Mouse (Mus musculus) CD4-positive, CD25-positive, alpha-beta regulatory T cell, adult 2 months (primary cell): ENCODE data around the gene Zfp935.
"Not testable (repeated sequence)": the region's sequence is repeated elsewhere in the genome, so short reads cannot be mapped to it uniquely, and the experiment has no call there.

Source experiments
- DNase-seq: peaks from one replicate; pipeline ENCODE4 v3.0.0-alpha.2; 2012; ENCODE audit warnings: low read depth, low spot score

The Zfp935 gene

GRCm38 (mm10) chr13:62558189-62559110 is at the start of gene Zfp935:
Zfp935 (minus strand) TSS chr13:62558511.
- DNase-seq: peak; percentile 32

DNA sequence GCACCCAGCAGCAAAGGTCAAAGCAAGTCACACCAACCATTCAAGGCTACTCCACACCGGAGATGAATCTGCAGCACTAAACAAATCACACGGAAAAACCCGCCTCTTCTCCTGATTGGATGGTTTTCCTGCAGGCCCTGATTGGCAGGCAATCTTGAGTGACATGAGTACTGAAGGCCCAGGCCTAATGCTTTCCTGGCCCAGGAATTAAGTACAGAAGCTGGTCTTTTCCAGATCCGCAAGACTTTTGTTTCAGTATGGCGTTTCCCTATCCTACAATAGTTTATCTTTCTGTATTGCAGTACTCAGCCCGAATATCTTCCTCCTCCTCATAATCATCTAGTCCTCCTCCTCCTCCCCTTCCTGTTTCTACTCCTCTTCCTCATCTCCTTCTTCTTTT is 12.8 kb upstream of the Zfp935 start, which contains the start of gene Zfp934:
Gene Zfp934 (minus strand): TSS at position 101 of the 400 bp plus-strand sequence.
- not testable (repeated sequence) for DNase-seq

- DNase-seq: not testable (repeated sequence)
Measured at GRCm38 (mm10) chr13:62561696-62562095, 3.4 kb upstream of the Zfp935 start.

GRCm38 (mm10) chr13:62530129-62530528 is 28.2 kb downstream of the Zfp935 start:
- not testable (repeated sequence) for DNase-seq

- DNase-seq: not testable (repeated sequence)
Measured at GRCm38 (mm10) chr13:62510641-62511420, 47.5 kb downstream of the Zfp935 start.

DNA sequence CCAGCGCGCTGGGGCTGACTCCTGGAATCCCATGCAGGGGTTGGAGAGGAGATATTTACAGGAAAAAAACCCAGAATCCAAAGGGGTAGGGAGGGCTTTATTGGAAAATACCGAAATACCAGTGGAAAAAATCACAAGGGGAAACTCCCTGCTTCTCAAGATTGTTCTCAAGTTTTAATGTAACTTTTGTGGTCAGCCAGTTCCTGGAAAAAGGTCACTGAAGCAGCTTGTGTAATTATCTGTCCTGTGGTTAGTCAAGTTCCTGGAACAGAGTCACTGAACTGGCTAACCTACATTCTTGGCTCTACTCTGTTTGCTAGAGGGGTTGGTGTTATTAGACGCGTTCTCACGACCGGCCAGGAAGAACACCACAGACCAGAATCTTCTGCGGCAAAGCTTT is 85.7 kb downstream of the Zfp935 start:
- not testable (repeated sequence) for DNase-seq

DNA sequence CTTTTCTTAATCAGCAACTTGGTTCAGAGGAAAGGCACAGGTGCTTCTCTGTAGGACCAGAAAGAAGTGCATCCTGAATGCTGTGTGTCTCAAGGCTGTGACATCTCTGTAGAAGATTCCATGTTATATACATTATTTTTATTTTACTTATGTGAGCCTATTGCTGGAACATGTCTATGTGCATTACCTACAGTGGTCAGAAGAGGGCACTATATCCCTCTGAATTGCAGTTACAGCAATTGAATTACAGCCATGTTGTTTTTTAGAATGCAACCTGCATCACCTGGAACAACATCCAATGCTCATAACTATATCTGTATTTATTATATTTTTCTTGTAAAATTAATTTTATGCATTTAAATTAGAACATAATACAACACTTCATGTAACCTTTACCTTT is 88.4 kb downstream of the Zfp935 start:
- DNase-seq: peak; percentile 85

DNA sequence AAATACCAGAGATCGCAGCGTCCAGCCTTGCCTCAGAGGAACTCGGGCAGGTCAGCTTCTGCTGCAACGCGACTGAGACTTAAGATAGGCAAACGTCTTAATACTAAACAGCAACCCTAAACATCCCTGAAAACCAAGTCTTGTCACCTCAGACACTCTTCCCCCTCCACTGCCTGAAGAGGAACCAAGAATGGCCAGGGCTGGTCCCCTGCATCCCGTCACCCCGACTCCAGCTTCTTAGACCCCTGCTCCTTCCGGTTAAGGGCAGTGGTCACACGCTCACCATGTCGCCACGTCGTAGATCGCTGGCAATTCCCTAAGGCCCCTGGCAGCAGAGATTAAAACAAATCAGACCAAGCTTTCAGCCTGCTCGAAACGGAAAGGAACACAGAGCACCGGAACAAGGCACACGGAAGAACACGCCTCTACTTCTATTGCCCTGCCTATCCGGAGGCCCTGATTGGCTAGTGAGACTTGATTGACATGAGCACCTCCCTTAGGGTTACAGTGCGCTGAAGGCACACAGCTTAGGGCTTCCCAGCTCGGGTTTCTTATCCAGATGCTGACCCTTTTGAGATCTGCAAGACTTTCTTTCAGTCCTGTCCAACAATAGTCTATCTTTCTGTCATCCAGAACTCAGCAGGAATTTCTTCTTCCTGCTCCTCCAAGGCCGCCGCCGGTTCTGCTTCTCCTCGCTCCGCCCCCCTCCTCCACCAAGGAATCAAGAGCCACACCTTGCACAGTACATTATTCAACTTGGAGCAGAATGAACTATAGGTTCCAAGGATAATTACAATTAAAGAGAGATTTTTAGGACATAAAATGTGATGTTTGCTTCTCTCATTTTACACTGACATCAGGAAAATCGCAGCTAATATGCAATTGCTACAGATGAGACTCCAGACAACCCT is 91.6 kb downstream of the Zfp935 start, which contains the start of gene Gm49359:
Gene Gm49359 (minus strand): TSS at position 409 of the 911 bp plus-strand sequence.
- DNase-seq: peak; percentile 95
